Mouse (Mus musculus): Measurements from ENCODE around the gene Pced1b.

Pced1b gene

GRCm38 (mm10) chr15:97286731-97287130, 39.8 kb downstream of the Pced1b start:
- no peak for DNase-seq (ENCODE audit: low read depth, low spot score)

- DNase-seq (ENCODE audit: low read depth, low spot score) = no peak
These were observed 40.7 kb downstream of the Pced1b start for GRCm38 (mm10) chr15:97287436-97288143.

- DNase-seq (ENCODE audit: low read depth, low spot score) = no peak
These were observed 41.8 kb downstream of the Pced1b start for GRCm38 (mm10) chr15:97288690-97289089.

- no peak for DNase-seq (ENCODE audit: low read depth, low spot score)
These were observed 42.3 kb downstream of the Pced1b start for GRCm38 (mm10) chr15:97289176-97289575.

- no peak for DNase-seq (ENCODE audit: low read depth, low spot score)
These were observed 43.4 kb downstream of the Pced1b start for GRCm38 (mm10) chr15:97290351-97290750.

DNA sequence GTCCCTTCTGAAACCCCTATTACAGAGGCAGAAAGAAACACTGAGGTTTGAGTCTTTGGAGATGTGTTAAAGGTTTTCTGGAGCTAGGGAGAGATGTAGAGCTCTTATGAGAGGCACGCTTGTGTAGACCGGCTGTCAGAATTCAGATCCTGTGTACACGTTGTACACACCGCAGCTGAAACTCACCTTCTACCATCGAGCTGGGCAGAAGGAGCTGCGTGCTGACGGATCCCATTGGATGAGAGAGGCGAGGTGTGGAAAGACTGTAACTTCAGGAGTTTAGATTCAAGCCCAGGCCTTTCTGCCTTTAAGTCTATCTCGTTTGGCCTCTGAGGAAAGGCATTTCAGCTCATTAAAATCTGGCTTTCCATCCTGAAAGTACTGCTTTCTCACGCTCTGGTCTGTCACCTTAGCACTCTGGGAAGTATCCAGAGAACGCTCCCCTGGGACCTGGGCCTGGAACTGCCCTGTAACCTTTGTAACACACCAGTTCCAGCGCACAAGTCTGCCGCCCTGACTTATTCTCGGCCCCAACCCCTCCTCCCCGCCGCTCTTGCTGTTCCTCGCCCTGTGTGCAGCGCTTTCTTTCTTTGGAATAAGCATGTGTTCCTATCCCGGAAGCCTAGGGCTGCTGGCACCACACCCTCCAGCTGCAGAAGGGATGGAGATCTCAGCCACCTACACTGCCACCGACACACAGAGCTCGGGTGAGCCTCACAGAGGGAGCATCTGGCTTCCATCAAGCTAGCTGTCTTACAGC, 44.6 kb downstream of the Pced1b start:
- DNase-seq (ENCODE audit: low read depth, low spot score) = no peak

DNA sequence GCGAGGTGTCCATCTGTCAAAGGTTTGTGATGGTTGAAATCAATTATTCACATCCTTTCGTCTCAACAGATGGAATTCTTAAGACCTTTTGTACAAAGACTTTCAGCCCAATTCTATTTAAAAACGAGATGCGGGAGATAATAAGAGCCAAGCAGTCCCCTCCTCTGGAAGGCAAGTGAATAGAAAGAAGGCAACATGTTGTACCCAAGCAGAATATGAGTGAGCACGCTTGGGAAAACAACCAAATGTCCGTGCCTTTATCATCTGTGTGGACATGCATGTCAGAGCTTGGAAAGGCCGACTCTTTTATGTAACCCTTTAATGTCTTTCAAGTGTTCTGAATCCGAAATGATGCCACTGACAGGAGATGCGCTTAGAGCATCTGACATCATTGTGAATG, 61.0 kb downstream of the Pced1b start:
- no peak for DNase-seq (ENCODE audit: low read depth, low spot score)

DNA sequence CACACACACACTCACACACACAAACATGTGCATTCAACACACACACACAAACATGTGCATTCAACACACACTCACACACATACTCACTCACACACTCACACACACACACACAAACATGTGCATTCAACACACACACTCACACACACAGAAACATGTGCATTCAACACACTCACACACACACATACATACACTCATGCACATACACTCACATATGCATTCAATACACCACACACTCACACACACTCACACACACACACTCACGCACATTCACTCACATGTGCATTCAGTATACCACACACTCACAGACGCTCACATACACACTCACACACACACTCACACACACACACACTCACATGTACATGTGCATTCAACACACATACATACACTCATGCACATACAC, 62.6 kb downstream of the Pced1b start:
- no peak for DNase-seq (ENCODE audit: low read depth, low spot score)

DNA sequence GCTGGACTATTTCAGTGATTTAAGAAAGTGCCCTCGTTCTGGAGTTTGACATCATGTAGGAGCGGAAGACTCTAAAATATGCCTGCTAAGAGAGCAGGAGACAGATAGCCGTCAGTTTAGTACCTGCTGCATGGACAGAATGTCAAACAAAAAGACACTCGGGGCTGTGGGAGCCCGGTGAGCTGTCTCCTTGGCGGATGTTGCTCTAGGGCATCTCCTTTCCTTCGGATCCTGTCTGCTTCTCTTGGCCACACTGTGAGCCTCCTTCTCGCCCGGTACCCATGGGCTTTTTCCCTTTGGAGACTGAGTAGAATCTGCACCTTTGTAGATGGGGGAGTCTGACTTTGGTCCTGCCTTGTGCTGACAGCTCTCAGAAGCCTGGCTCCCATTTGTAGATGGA, 63.3 kb downstream of the Pced1b start:
- DNase-seq (ENCODE audit: low read depth, low spot score) = no peak

- DNase-seq (ENCODE audit: low read depth, low spot score) = no peak
These were observed 64.3 kb downstream of the Pced1b start for GRCm38 (mm10) chr15:97311211-97311610.

DNA sequence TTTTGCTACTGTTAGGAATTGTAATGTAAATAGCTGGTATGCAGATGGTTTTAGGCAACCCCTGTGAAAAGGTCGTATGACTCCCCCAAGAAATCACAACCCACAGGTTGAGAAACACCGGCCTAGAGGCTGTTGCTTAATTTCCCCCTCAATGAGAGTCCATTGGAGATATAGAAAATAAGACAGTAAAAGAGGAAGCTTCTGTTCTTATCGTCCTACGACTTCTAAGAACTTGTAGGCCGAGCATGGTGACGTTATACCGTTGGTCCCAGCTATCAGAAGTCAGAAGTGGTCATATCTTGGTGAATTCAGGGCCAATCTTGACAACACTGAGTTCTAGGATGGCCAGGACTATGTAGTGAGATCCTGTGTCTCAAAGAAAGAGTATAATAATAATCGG, 65.0 kb downstream of the Pced1b start:
- no peak for DNase-seq (ENCODE audit: low read depth, low spot score)

GRCm38 (mm10) chr15:97314720-97315421, 68.0 kb downstream of the Pced1b start:
- peak; percentile 9 for DNase-seq (ENCODE audit: low read depth, low spot score)

- DNase-seq (ENCODE audit: low read depth, low spot score) = peak; percentile 82
These were observed 68.5 kb downstream of the Pced1b start for GRCm38 (mm10) chr15:97315422-97315757.

GRCm38 (mm10) chr15:97318365-97319001, 71.6 kb downstream of the Pced1b start:
- DNase-seq (ENCODE audit: low read depth, low spot score) = no peak

DNA sequence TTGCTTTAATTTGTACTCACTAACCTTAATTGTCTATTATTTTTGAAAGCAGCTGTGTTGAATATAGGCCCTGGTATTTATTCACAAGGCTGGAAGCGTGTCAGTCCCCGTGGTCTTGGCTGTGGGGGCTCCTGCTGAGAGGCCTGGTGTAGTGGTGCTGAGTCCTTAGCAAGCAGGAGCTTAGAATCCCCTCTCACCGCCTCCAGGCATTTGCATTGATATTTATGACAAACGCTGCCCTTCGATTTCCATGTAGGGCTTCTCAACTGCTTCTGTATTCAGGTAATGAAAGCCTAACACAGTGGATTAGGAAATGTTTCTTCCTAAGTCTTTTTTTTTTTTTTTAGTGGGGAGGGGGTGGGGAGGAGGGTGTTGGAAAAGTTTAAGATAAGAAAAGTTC, 75.9 kb downstream of the Pced1b start:
- no peak for DNase-seq (ENCODE audit: low read depth, low spot score)

- DNase-seq (ENCODE audit: low read depth, low spot score) = no peak
These were observed 76.6 kb downstream of the Pced1b start for GRCm38 (mm10) chr15:97323466-97323865.

DNA sequence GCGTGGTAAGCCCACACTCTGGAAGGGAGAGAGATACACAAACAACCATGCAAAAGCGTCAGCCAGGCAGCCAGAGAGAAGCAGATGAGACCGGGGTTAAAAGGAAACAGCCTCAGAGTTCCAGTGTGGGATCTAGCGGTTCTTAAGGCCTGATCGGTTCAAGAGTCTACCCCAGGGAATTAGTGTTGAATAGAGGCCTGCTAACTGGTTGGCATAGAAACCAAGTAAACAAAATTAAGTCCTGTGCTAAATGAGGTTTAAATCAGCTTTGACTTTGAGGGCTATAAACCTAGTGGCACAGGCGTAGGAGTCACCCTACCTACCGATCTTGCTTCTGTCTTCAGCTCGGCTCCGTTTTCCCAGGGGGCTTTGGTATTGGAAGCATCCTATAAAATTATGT, 77.4 kb downstream of the Pced1b start:
- DNase-seq (ENCODE audit: low read depth, low spot score) = no peak

DNA sequence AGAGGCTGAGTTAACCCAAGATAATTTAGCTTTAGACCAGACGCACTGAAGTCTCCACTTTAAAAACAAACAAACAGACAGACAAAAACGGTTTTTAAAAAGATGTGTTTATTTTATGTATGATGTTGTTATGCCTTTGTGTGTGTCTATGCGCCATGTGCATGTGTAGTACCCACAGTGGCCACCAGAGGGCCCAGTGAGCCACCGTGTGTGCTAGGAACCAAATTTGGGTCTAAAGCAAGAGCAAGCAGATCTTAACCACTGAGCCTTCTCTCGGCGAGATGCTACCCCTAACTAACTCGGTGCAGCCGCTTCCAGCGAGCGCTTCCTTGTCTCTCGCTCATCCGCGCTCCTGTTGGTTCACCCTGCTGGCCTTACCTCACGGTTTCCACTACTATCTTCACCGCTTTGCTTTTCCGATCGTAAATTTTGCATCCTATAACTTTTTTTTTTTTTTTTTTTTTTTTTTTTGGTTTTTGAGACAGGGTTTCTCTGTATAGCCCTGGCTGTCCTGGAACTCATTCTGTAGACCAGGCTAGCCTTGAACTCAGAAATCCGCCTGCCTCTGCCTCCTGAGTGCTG, 80.7 kb downstream of the Pced1b start:
- peak; percentile 35 for DNase-seq (ENCODE audit: low read depth, low spot score)

GRCm38 (mm10) chr15:97332582-97332981, 85.7 kb downstream of the Pced1b start:
- no peak for DNase-seq (ENCODE audit: low read depth, low spot score)

GRCm38 (mm10) chr15:97337636-97338352, 90.9 kb downstream of the Pced1b start:
- DNase-seq (ENCODE audit: low read depth, low spot score) = no peak

DNA sequence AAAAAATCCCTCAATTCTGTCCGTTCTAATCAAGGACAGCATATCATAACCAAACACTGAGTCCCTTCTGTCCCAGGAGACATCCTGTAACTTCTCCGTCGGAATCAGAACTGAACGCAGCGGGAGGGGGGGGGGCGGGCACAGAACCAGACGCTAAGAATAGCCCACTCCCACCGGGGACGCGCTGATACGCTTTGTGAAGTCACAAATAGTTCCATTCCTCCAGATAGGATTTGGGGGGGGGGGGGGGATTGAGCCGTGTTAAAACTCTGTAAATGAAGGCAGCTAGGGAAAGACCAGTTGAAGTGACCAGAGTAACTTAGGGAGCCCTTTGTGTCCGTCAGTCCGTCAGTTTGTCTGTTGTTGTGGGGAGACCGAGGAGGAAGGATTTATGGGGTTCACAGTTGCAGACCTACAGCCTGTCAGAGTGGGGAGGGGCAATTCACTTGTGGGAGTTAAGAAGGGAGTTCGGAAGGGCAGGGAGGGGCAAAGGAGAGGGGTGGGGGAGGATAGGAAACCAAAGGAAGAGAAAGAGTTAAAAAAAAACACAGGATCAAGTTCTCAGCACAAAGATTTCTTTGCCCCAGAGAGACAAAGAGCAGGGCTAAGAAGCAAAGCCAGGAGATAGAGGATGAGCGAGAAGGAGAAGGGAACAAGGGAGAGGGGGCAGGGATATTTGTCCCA, 91.6 kb downstream of the Pced1b start:
- DNase-seq (ENCODE audit: low read depth, low spot score) = no peak

Measured in 3T3-L1 (cell line).